Mouse (Mus musculus) thymus, adult 2 months (tissue): Measurements from ENCODE around the gene Maea. TPM values are rescaled to one million over a fixed set of nuclear protein-coding genes. Genes with fewer than 3 reads are reported as not detected.

ENCODE experiments used
- DNase-seq: peaks from one replicate; pipeline ENCODE4 v3.0.0; 2021
- H3K27ac ChIP-seq: fragments of 200-500 bp; 2 replicates; pipeline ENCODE4 v1.5.1; 2012; ENCODE audit warnings: low read length, control low read depth; ENCODE audit not compliant: control insufficient read depth, insufficient read depth
- H3K27me3 ChIP-seq: fragments of 200-500 bp; 2 replicates; pipeline ENCODE4 v1.6.1; 2012; ENCODE audit warnings: mild to moderate bottlenecking, low read length, moderate library complexity, mixed read lengths; ENCODE audit not compliant: control insufficient read depth, insufficient read depth
- H3K36me3 ChIP-seq: fragments of 200-500 bp; 2 replicates; pipeline ENCODE4 v1.6.1; 2012; ENCODE audit warnings: mild to moderate bottlenecking, low read length, moderate library complexity; ENCODE audit not compliant: control insufficient read depth, insufficient read depth
- H3K4me1 ChIP-seq: fragments of 200-500 bp; replicated peaks from 2 replicates; pipeline ENCODE4 v1.6.1; 2012; ENCODE audit warnings: low read length; ENCODE audit not compliant: control insufficient read depth, insufficient read depth
- H3K4me3 ChIP-seq: fragments of 200-500 bp; 2 replicates; pipeline ENCODE4 v1.5.1; 2012; ENCODE audit warnings: mild to moderate bottlenecking, low read length, control low read depth, moderate library complexity; ENCODE audit not compliant: control insufficient read depth, insufficient read depth
- CTCF ChIP-seq: fragments of 200-500 bp; IDR thresholded peaks from 2 replicates; pipeline ENCODE4 v1.5.1; 2012; ENCODE audit warnings: mild to moderate bottlenecking, control low read depth, low read length, moderate library complexity, borderline replicate concordance; ENCODE audit not compliant: control insufficient read depth, poor library complexity, insufficient read depth; ENCODE audit errors: extremely low read depth
- POLR2A ChIP-seq: fragments of 200-500 bp; IDR thresholded peaks from 2 replicates; pipeline ENCODE4 v1.6.1; 2012; ENCODE audit warnings: mild to moderate bottlenecking, low read length, control low read depth, moderate library complexity; ENCODE audit not compliant: control insufficient read depth, poor library complexity, insufficient read depth; ENCODE audit errors: extremely low read depth
- WGBS: fragments of 180-500 bp; shearing (Covaris S2); methylation state at CpG from one replicate; pipeline ENCODE4 v1.1.7; 2018; 5-methylcytosine and 5-hydroxymethylcytosine counted together
- polyA plus RNA-seq: library from polyadenylated mRNA; depleted of rRNA; stranded (reverse); fragments of >200 nt; gene quantifications from 2 replicates; pipeline ENCODE4 v1.2.3, GENCODE M21; 2012; rRNA removed

Gene Maea
- polyA plus RNA-seq, 1 experiment = 130 TPM

DNA sequence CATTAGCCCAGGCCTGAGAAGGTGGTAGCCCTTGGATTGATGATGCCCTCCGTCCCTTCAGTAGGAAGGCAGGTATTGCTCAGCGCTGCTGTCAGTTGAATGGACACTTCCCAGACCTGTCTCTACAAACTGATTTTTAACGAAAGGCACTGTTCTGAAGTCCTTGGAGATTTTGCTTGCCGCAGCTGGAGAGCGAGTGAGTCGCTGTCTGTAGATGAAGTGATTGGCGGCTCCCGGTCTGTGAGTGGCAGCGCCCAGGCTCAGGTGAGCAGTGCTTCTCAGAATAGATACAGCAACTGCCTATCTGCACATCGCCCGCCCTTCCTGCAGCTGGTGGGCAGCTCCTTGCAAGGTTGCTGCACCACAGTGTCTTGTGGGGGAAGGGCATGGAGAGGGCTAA is 60.4 kb downstream of the Maea start:
- Histone ChIP-seq H3K4me3 (no peak overlapping the region), H3K27me3 (no peaks in the 10 kb centered on the region), H3K36me3 (no peaks in the 10 kb centered on the region), H3K27ac (no peak overlapping the region), H3K4me1 (no peaks in the 10 kb centered on the region)
- TF ChIP-seq POLR2A = no peak
- no peak for TF ChIP-seq CTCF
- 96% methylated on average over 11 of the region's 11 CpGs for WGBS
- DNase-seq = no peak

DNA sequence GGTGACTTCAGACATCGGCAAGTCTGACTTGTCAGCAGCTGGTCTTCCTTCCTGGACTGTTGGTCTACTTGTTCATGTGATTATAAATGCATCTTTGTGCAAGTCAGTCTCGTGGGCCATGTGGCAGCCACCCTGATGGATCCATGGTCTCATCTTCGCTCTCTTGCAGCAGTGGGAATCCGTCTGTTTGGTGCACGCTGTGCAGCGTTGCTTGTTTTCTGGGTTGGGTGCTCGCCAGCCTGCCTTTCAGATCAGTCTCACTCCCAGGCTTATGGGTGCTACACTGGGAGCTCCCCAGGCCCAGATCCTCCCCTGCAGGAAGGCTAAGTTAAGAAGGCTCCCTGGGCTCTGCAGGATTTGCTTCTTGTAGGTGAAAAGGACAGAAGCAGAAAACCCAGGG is 61.5 kb downstream of the Maea start:
- no peak overlapping the region for H3K27ac ChIP-seq
- WGBS = 93% methylated on average over 7 of the region's 7 CpGs
- H3K36me3 ChIP-seq = no peaks in the 10 kb centered on the region
- TF ChIP-seq CTCF (no peak), POLR2A (no peak)
- H3K4me1 ChIP-seq = no peaks in the 10 kb centered on the region
- no peaks in the 10 kb centered on the region for H3K27me3 ChIP-seq
- DNase-seq = no peak
- no peak overlapping the region for H3K4me3 ChIP-seq

DNA sequence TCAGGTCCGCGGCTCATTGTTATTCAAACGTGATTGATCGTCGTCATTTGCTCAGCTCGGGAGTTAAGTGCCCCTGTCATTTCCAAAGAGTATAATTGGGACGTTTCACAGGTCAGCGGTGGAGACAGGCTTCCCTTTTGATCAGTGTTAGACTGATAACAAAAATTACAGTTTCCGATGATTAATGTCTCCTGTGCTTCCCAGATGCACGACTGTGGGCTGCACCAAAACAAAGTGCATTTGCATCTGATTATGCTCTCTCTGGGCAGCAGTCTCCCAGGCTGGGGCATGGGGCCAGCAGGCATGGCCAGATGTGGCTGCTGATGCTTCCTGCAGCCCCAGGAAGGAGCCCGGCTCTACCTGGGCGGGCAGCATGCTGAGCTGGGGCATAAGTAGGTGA is 65.5 kb downstream of the Maea start:
- no peak for TF ChIP-seq CTCF
- TF ChIP-seq POLR2A = no peak
- H3K36me3 ChIP-seq = no peaks in the 10 kb centered on the region
- no peak for DNase-seq
- H3K4me3 ChIP-seq = no peak overlapping the region
- no peaks in the 10 kb centered on the region for H3K27me3 ChIP-seq
- H3K4me1 ChIP-seq = no peaks in the 10 kb centered on the region
- no peak overlapping the region for H3K27ac ChIP-seq
- WGBS = 90% methylated on average over 12 of the region's 12 CpGs

DNA sequence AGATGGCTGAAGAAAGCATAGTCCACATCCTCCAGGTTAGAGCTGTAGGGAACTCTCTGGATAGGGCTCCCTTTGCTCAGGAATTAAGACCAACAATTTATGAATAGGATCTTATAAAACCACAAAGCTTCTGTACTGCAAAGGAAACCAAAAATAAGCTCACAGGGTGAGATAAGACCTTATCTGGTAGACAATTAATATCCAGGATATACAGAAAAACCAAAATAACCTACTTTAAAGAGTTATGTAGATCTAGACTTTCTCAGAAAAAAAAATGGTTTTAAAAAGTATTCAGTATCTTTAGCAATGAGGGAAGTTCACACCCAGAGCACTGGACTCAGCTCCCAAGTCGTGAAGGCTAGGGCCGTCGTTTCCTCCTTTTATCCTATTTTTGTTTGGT is 85.0 kb downstream of the Maea start:
- Histone ChIP-seq H3K36me3 (no peaks in the 10 kb centered on the region), H3K27ac (no peak overlapping the region), H3K4me1 (no peaks in the 10 kb centered on the region), H3K27me3 (no peaks in the 10 kb centered on the region), H3K4me3 (no peak overlapping the region)
- TF ChIP-seq POLR2A (no peak), CTCF (no peak)
- 10% methylated on average over 3 of the region's 3 CpGs for WGBS
- no peak for DNase-seq

Other genes with a start within 250 kb of the Maea start
- 0.32 and 0.47 TPM in 2 replicates for gene Slc5a1, start 231.3 kb upstream of the Maea start, polyA plus RNA-seq
- gene Spon2, start 117.1 kb upstream of the Maea start, polyA plus RNA-seq = 8.0 and 10.5 TPM in 2 replicates
- 565 and 568 TPM in 2 replicates for gene Ctbp1, start 60.5 kb upstream of the Maea start, polyA plus RNA-seq
- gene Uvssa, start 43.0 kb downstream of the Maea start, polyA plus RNA-seq = 9.7 and 10.6 TPM in 2 replicates
- 0.10 TPM in 1 of 2 replicates, not detected in the other for gene Nkx1-1, start 98.5 kb downstream of the Maea start, polyA plus RNA-seq